Mouse (Mus musculus): ENCODE measurements around the gene Trappc2l. TPM values are rescaled to one million over a fixed set of nuclear protein-coding genes. Genes with fewer than 3 reads are reported as not detected.

The Trappc2l gene
- polyA plus RNA-seq, 1 experiment from 2014 or later, result 101 TPM

- no peak overlapping the region for H3K27ac ChIP-seq (replicated peaks)
- no peak overlapping the region for H3K4me3 ChIP-seq
- no peaks in the 10 kb centered on the region for H3K36me3 ChIP-seq
- WGBS, result 30% methylated on average over 7 of the region's 7 CpGs
- no peak overlapping the region for H3K9ac ChIP-seq
- 0 out of 2 replicates have a peak, but pooled peaks have one; percentile 63 for ATAC-seq (ENCODE audit: low read depth)
- peaks cover 23% of the 10 kb centered on the region for H3K4me1 ChIP-seq (replicated peaks)
- H3K27me3 ChIP-seq, result no peaks in the 10 kb centered on the region
- H3K4me2 ChIP-seq, result no peak overlapping the region
- H3K9me3 ChIP-seq, result no peaks in the 10 kb centered on the region
Observed at GRCm38 (mm10) chr8:122586171-122586570, 25.3 kb upstream of the Trappc2l start.

GRCm38 (mm10) chr8:122586749-122587148 lies 24.7 kb upstream of the Trappc2l start:
- Histone ChIP-seq H3K4me1 (replicated peaks) (peaks cover 23% of the 10 kb centered on the region), H3K9ac (no peak overlapping the region), H3K9me3 (no peaks in the 10 kb centered on the region), H3K27ac (replicated peaks) (no peak overlapping the region), H3K36me3 (no peaks in the 10 kb centered on the region), H3K27me3 (no peaks in the 10 kb centered on the region), H3K4me3 (no peak overlapping the region), H3K4me2 (no peak overlapping the region)
- ATAC-seq (ENCODE audit: low read depth), result no peak
- 83% methylated on average over 10 of the region's 10 CpGs for WGBS

- no peak for ATAC-seq (ENCODE audit: low read depth)
- peaks cover 16% of the 10 kb centered on the region; the same call in 1 of the 2 replicates for H3K4me1 ChIP-seq (replicated peaks)
- H3K4me3 ChIP-seq, result no peak overlapping the region
- no peaks in the 10 kb centered on the region for H3K9me3 ChIP-seq
- peak overlapping the region; percentile 72 for H3K27ac ChIP-seq (replicated peaks)
- no peaks in the 10 kb centered on the region for H3K27me3 ChIP-seq
- WGBS, result 64% methylated on average over 12 of the region's 12 CpGs
- no peak overlapping the region for H3K4me2 ChIP-seq
- H3K9ac ChIP-seq, result 0 out of 2 replicates have a peak overlapping the region, but pooled peaks have one; percentile 23
- H3K36me3 ChIP-seq, result no peaks in the 10 kb centered on the region
Observed at GRCm38 (mm10) chr8:122593240-122593639, 18.2 kb upstream of the Trappc2l start.

GRCm38 (mm10) chr8:122593783-122594507 lies 17.5 kb upstream of the Trappc2l start:
- Histone ChIP-seq H3K9me3 (no peaks in the 10 kb centered on the region), H3K27me3 (no peaks in the 10 kb centered on the region), H3K4me1 (replicated peaks) (peaks cover 16% of the 10 kb centered on the region; the same call in 1 of the 2 replicates), H3K9ac (0 out of 2 replicates have a peak overlapping the region, but pooled peaks have one; percentile 23), H3K36me3 (no peaks in the 10 kb centered on the region), H3K4me3 (no peak overlapping the region), H3K4me2 (no peak overlapping the region), H3K27ac (replicated peaks) (peak overlapping the region; percentile 72)
- WGBS, result 66% methylated on average over 19 of the region's 19 CpGs
- peak; percentile 29; the same call in 1 of the 2 replicates for ATAC-seq (ENCODE audit: low read depth)

- Histone ChIP-seq H3K27ac (replicated peaks) (no peak overlapping the region), H3K36me3 (no peaks in the 10 kb centered on the region), H3K4me1 (replicated peaks) (peaks cover 16% of the 10 kb centered on the region; the same call in 1 of the 2 replicates), H3K4me3 (no peak overlapping the region), H3K4me2 (no peak overlapping the region), H3K9ac (no peak overlapping the region), H3K9me3 (no peaks in the 10 kb centered on the region), H3K27me3 (no peaks in the 10 kb centered on the region)
- 62% methylated on average over 4 of the region's 4 CpGs for WGBS
- ATAC-seq (ENCODE audit: low read depth), result no peak
Observed at GRCm38 (mm10) chr8:122596031-122596430, 15.4 kb upstream of the Trappc2l start.

GRCm38 (mm10) chr8:122600666-122601065 lies 10.8 kb upstream of the Trappc2l start:
- H3K4me2 ChIP-seq, result no peak overlapping the region
- no peak overlapping the region for H3K4me3 ChIP-seq
- WGBS, result 84% methylated on average over 9 of the region's 9 CpGs
- H3K36me3 ChIP-seq, result no peaks in the 10 kb centered on the region
- no peak overlapping the region for H3K9ac ChIP-seq
- H3K9me3 ChIP-seq, result no peaks in the 10 kb centered on the region
- no peak overlapping the region for H3K27ac ChIP-seq (replicated peaks)
- H3K4me1 ChIP-seq (replicated peaks), result no peaks in the 10 kb centered on the region
- no peak for ATAC-seq (ENCODE audit: low read depth)
- no peaks in the 10 kb centered on the region for H3K27me3 ChIP-seq

- WGBS, result 41% methylated on average over 1 of the region's 1 CpGs
- Histone ChIP-seq H3K4me3 (no peak overlapping the region), H3K9ac (no peak overlapping the region), H3K27me3 (no peaks in the 10 kb centered on the region), H3K4me1 (replicated peaks) (no peaks in the 10 kb centered on the region), H3K4me2 (no peak overlapping the region), H3K9me3 (no peaks in the 10 kb centered on the region), H3K36me3 (no peaks in the 10 kb centered on the region), H3K27ac (replicated peaks) (no peak overlapping the region)
- ATAC-seq (ENCODE audit: low read depth), result no peak
Observed at GRCm38 (mm10) chr8:122604640-122605039, 6.8 kb upstream of the Trappc2l start.

GRCm38 (mm10) chr8:122605367-122605766 lies 6.1 kb upstream of the Trappc2l start:
- no peak overlapping the region for H3K4me2 ChIP-seq
- no peaks in the 10 kb centered on the region for H3K9me3 ChIP-seq
- no peak overlapping the region for H3K27ac ChIP-seq (replicated peaks)
- 77% methylated on average over 4 of the region's 4 CpGs for WGBS
- H3K4me3 ChIP-seq, result no peak overlapping the region
- ATAC-seq (ENCODE audit: low read depth), result no peak
- H3K4me1 ChIP-seq (replicated peaks), result peaks cover 3% of the 10 kb centered on the region
- no peaks in the 10 kb centered on the region for H3K27me3 ChIP-seq
- H3K36me3 ChIP-seq, result no peaks in the 10 kb centered on the region
- no peak overlapping the region for H3K9ac ChIP-seq

- Histone ChIP-seq H3K27ac (replicated peaks) (no peak overlapping the region), H3K9ac (no peak overlapping the region), H3K4me1 (replicated peaks) (peaks cover 10% of the 10 kb centered on the region), H3K9me3 (no peaks in the 10 kb centered on the region), H3K4me2 (no peak overlapping the region), H3K27me3 (no peaks in the 10 kb centered on the region), H3K36me3 (no peaks in the 10 kb centered on the region), H3K4me3 (no peak overlapping the region)
- ATAC-seq (ENCODE audit: low read depth), result no peak
- 85% methylated on average over 11 of the region's 12 CpGs for WGBS
Observed at GRCm38 (mm10) chr8:122606810-122607209, 4.6 kb upstream of the Trappc2l start.

- Histone ChIP-seq H3K4me1 (replicated peaks) (peaks cover 23% of the 10 kb centered on the region), H3K27ac (replicated peaks) (0 out of 2 replicates have a peak overlapping the region, but pooled peaks have one; percentile 38), H3K36me3 (peaks cover 4% of the 10 kb centered on the region; the same call in 1 of the 2 replicates), H3K4me3 (peak overlapping the region; percentile 75; the same call in 1 of the 2 replicates), H3K4me2 (peak overlapping the region; percentile 94), H3K9ac (peak overlapping the region; percentile 81; the same call in 1 of the 2 replicates), H3K9me3 (no peaks in the 10 kb centered on the region), H3K27me3 (no peaks in the 10 kb centered on the region)
- no peak for ATAC-seq (ENCODE audit: low read depth)
- WGBS, result 65% methylated on average over 4 of the region's 4 CpGs
Observed at GRCm38 (mm10) chr8:122610209-122610608, 1.2 kb upstream of the Trappc2l start.

GRCm38 (mm10) chr8:122610612-122611277 lies 695 bp upstream of the Trappc2l start:
- Histone ChIP-seq H3K27ac (replicated peaks) (peak overlapping the region; percentile 89), H3K4me2 (peak overlapping the region; percentile 94), H3K9me3 (no peaks in the 10 kb centered on the region), H3K9ac (peak overlapping the region; percentile 81), H3K4me1 (replicated peaks) (peaks cover 23% of the 10 kb centered on the region), H3K4me3 (peak overlapping the region; percentile 75), H3K36me3 (peaks cover 6% of the 10 kb centered on the region; the same call in 1 of the 2 replicates), H3K27me3 (no peaks in the 10 kb centered on the region)
- peak; percentile 8; the same call in 1 of the 2 replicates for ATAC-seq (ENCODE audit: low read depth)
- 2% methylated on average over 20 of the region's 20 CpGs for WGBS

All from neural tube, embryonic 13.5 days (tissue).